Mouse (Mus musculus) adrenal gland, adult (tissue): ENCODE measurements at regions not wholly inside any gene's neighbourhood (a gene's known extent, or its start where the extent isn't known, plus 50 kb on each side); places are given as distances from the start of the nearest gene placed in this dataset.
A peak's percentile ranks its signal among the peaks of the same experiment; 100 is the strongest.

Experiments used
- DNase-seq, 2 experiments: peaks; one replicate each; pipeline ENCODE4 v3.0.0; 2022 to 2023; ENCODE audit warnings: low spot score in 1 of 2; ENCODE audit not compliant: inconsistent age in 2 of 2

GRCm38 (mm10) chr6:14063735-14064134 lies 192.4 kb upstream of the 2610001J05Rik start:
- DNase-seq = no peak

GRCm38 (mm10) chr6:14046560-14046959 lies 175.2 kb upstream of the 2610001J05Rik start:
- no peak for DNase-seq

GRCm38 (mm10) chr6:14044654-14045053 lies 173.3 kb upstream of the 2610001J05Rik start:
- DNase-seq = no peak

- DNase-seq = no peak
Measured at GRCm38 (mm10) chr6:14025898-14026297, 154.6 kb upstream of the 2610001J05Rik start.

- no peak for DNase-seq
Measured at GRCm38 (mm10) chr6:14018928-14019327, 147.6 kb upstream of the 2610001J05Rik start.

- DNase-seq = no peak
Measured at GRCm38 (mm10) chr6:13982606-13983389, 111.5 kb upstream of the 2610001J05Rik start.

GRCm38 (mm10) chr6:13974710-13975506 lies 103.6 kb upstream of the 2610001J05Rik start:
- no peak for DNase-seq

GRCm38 (mm10) chr6:13964471-13964870 lies 93.2 kb upstream of the 2610001J05Rik start:
- DNase-seq = no peak

GRCm38 (mm10) chr6:13964013-13964412 lies 92.7 kb upstream of the 2610001J05Rik start:
- no peak for DNase-seq

GRCm38 (mm10) chr6:13949640-13950039 lies 78.3 kb upstream of the 2610001J05Rik start:
- DNase-seq = peak; percentile 8 to 46

GRCm38 (mm10) chr6:13920809-13921760 lies 49.8 kb upstream of the 2610001J05Rik start:
- DNase-seq = no peak
